Mouse (Mus musculus) intestine, postnatal 0 days (tissue): ENCODE measurements around the gene Platr17. TPM values are rescaled to one million over a fixed set of nuclear protein-coding genes. Genes with fewer than 3 reads are reported as not detected.
A peak's percentile ranks its signal among the peaks of the same experiment; 100 is the strongest.

Experiments
- ATAC-seq: fragments of 200-750 bp; cut with Nextera tagmentation; 2 replicates; pipeline ENCODE4 v1.8.0; 2017; ENCODE audit warnings: mild to moderate bottlenecking, moderate TSS enrichment, moderate library complexity
- H3K27ac ChIP-seq: fragments of 300-500 bp; sonication (generic); 2 replicates; pipeline ENCODE4 v1.5.1; 2014; ENCODE audit warnings: mild to moderate bottlenecking, low read depth, low read length, moderate library complexity
- H3K27me3 ChIP-seq: fragments of 300-500 bp; sonication (generic); replicated peaks from 2 replicates; pipeline ENCODE4 v1.6.1; 2014; ENCODE audit warnings: low read length, mixed read lengths; ENCODE audit not compliant: control insufficient read depth, insufficient read depth
- H3K36me3 ChIP-seq: fragments of 300-500 bp; sonication (generic); 2 replicates; pipeline ENCODE4 v1.6.1; 2014; ENCODE audit warnings: mild to moderate bottlenecking, moderate library complexity; ENCODE audit not compliant: control insufficient read depth, insufficient read depth
- H3K4me1 ChIP-seq: fragments of 300-500 bp; sonication (generic); replicated peaks from 2 replicates; pipeline ENCODE4 v1.6.1; 2014; ENCODE audit warnings: antibody characterized with exemption, low read length, mixed read lengths; ENCODE audit not compliant: control insufficient read depth, insufficient read depth
- H3K4me2 ChIP-seq: fragments of 300-500 bp; sonication (generic); replicated peaks from 2 replicates; pipeline ENCODE4 v1.6.1; 2014; ENCODE audit warnings: low read depth, mild to moderate bottlenecking, moderate library complexity
- H3K4me3 ChIP-seq: fragments of 300-500 bp; sonication (generic); 2 replicates; pipeline ENCODE4 v1.5.1; 2014; ENCODE audit warnings: low read depth, low read length
- H3K9ac ChIP-seq: fragments of 300-500 bp; sonication (generic); 2 replicates; pipeline ENCODE4 v1.6.1; 2014; ENCODE audit warnings: mild to moderate bottlenecking, low read depth, low read length
- H3K9me3 ChIP-seq: fragments of 300-500 bp; sonication (generic); 2 replicates; pipeline ENCODE4 v1.6.1; 2016; ENCODE audit warnings: mixed run types; ENCODE audit not compliant: control insufficient read depth
- CTCF ChIP-seq: sonication (generic); IDR thresholded peaks from 2 replicates; pipeline ENCODE4 v1.5.1; 2016; ENCODE audit warnings: low read depth, mild to moderate bottlenecking, control low read depth, antibody characterized with exemption, moderate library complexity
- WGBS: fragments of 180-500 bp; shearing (Covaris S2); extraction: QIAGEN DNeasy Blood & Tissue Kit; methylation state at CpG from one replicate; pipeline ENCODE4 v1.1.7; 2014; 5-methylcytosine and 5-hydroxymethylcytosine counted together
- polyA plus RNA-seq: library from polyadenylated mRNA; unstranded; fragments of >200 nt; fragmentation: Nextera tagmentation; extraction: Ambion mirVana; gene quantifications from 2 replicates; pipeline ENCODE4 v1.2.1, GENCODE M21; 2015

The Platr17 gene
- polyA plus RNA-seq, 1 experiment from 2014 or later: 0.25 TPM

DNA sequence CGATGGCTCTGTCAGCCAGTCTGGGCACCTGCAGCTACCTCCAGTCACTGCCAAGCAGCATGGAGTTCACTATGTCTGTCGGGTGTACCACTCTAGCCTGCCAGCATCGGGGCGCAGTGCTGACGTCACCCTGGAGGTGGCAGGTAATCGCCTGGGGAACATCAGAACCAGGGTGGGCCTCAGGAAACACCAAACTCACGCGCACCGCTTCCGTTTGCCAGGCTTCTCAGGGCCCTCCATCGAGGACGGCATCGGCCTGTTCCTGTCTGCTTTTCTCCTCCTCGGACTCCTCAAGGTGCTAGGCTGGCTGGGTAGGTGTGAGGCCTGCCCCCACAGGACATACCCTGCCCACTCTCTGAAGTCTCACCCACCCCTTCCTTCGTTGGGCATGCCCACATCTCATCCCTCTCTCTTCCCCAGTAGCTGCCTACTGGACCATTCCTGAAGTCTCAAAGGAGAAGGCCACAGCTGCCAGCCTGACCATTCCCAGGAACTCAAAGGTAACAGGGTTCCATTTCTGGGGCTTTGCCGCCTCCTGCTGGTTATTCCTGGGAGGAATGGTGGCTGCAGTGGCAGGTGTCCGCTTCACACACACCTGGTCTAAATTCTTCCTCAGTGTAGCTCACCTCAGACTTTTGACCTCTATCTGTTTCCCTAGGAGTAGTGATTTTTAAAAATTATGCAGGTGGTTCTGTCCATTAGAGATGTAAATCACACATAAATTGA lies 21.4 kb downstream of the Platr17 start:
- no peak overlapping the region for H3K4me2 ChIP-seq
- H3K9me3 ChIP-seq: no peaks in the 10 kb centered on the region
- TF ChIP-seq CTCF: peak; percentile 71
- H3K27ac ChIP-seq: no peak overlapping the region
- peaks cover 31% of the 10 kb centered on the region for H3K36me3 ChIP-seq
- 77% methylated on average over 17 of the region's 17 CpGs for WGBS
- H3K4me3 ChIP-seq: no peak overlapping the region
- no peaks in the 10 kb centered on the region for H3K27me3 ChIP-seq
- H3K4me1 ChIP-seq: no peaks in the 10 kb centered on the region
- H3K9ac ChIP-seq: no peak overlapping the region
- no peak for ATAC-seq

- Histone ChIP-seq H3K27me3 (no peaks in the 10 kb centered on the region), H3K4me2 (peak overlapping the region; percentile 100), H3K4me3 (peak overlapping the region; percentile 81), H3K27ac (no peak overlapping the region), H3K9me3 (no peaks in the 10 kb centered on the region), H3K9ac (peak overlapping the region; percentile 81), H3K36me3 (peaks cover 39% of the 10 kb centered on the region), H3K4me1 (no peaks in the 10 kb centered on the region)
- no peak for ATAC-seq
- 62% methylated on average over 21 of the region's 21 CpGs for WGBS
- TF ChIP-seq CTCF: no peak
These were observed 23.5 kb downstream of the Platr17 start for GRCm38 (mm10) chr17:33928251-33928947.

GRCm38 (mm10) chr17:33929371-33930279 lies 24.7 kb downstream of the Platr17 start, which contains the start of gene Rgl2:
Gene Rgl2, plus strand, starts transcription at chr17:33929543.
- ATAC-seq: peak; percentile 83
- Histone ChIP-seq H3K27ac (peak within 1 kb of the TSS; percentile 83), H3K4me2 (peak within 1 kb of the TSS; percentile 100), H3K4me1 (no peaks in the 10 kb centered on the region), H3K9me3 (no peaks in the 10 kb centered on the region), H3K36me3 (peaks cover 43% of the 10 kb centered on the region), H3K9ac (peak within 1 kb of the TSS; percentile 81), H3K27me3 (no peaks in the 10 kb centered on the region), H3K4me3 (peak within 1 kb of the TSS; percentile 81)
- TF ChIP-seq CTCF: peak; percentile 64
- WGBS: under 1% methylated on average over 72 of the region's 80 CpGs

GRCm38 (mm10) chr17:33930280-33931158 lies 25.6 kb downstream of the Platr17 start:
- 0 out of 2 replicates have a peak, but pooled peaks have one; percentile 1 for TF ChIP-seq CTCF
- Histone ChIP-seq H3K27ac (peak overlapping the region; percentile 83), H3K9me3 (no peaks in the 10 kb centered on the region), H3K9ac (peak overlapping the region; percentile 81), H3K4me3 (peak overlapping the region; percentile 81), H3K36me3 (peaks cover 42% of the 10 kb centered on the region), H3K4me1 (no peaks in the 10 kb centered on the region), H3K27me3 (no peaks in the 10 kb centered on the region), H3K4me2 (peak overlapping the region; percentile 100)
- no peak for ATAC-seq
- 1% methylated on average over 39 of the region's 45 CpGs for WGBS

DNA sequence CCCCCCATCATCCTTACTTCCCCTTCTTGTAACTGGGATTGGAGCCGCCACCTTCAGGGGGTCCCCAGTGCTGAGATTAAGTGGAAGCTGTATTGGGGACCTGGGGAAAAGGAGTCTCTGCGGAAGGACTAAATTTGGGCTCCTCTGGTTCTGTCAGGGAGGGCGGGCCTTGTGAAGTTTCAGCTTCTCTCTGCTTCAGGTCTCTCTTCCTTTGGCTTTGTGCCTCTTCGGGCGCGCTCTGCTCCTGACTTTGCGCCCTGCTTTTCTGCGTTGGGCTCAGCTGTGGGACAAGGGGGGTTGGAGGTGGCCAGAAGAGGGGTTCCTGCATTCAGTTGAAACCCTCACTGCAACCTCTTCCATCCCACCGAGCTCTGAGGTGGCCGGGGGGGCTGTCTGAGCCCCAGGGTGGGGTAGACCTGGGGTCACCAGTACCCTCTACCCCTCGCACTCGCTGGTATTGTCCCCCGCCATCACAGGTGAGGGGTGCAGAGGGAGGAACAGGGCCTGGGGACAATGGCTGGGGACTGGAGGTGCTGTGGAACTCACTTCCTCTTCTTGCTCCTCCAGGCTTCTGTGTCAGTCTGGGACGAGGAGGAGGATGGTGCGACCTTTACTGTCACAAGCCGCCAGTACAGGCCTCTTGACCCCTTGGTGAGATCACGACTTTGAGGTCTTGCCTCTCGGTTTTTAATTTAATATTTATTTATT lies 26.4 kb downstream of the Platr17 start:
- H3K27ac ChIP-seq: no peak overlapping the region

More for the DNA sequence above, 26.4 kb downstream of the Platr17 start:
- no peak for ATAC-seq
- H3K4me3 ChIP-seq: peak overlapping the region; percentile 81
- H3K9me3 ChIP-seq: no peaks in the 10 kb centered on the region
- 52% methylated on average over 18 of the region's 18 CpGs for WGBS
- TF ChIP-seq CTCF: no peak
- no peaks in the 10 kb centered on the region for H3K27me3 ChIP-seq
- H3K4me1 ChIP-seq: no peaks in the 10 kb centered on the region
- H3K4me2 ChIP-seq: peak overlapping the region; percentile 100
- H3K36me3 ChIP-seq: peaks cover 38% of the 10 kb centered on the region; the same call in 1 of the 2 replicates
- 0 out of 2 replicates have a peak overlapping the region, but pooled peaks have one; percentile 81 for H3K9ac ChIP-seq
